Mouse (Mus musculus) E14TG2a.4 (cell line): Measurements from ENCODE around the gene Cnnm2.

Experiments used
- H3K27me3 ChIP-seq: 2 replicates; pipeline ENCODE4 v1.6.1; 2014; ENCODE audit warnings: low read length, control low read depth; ENCODE audit not compliant: insufficient read depth
- H3K36me3 ChIP-seq: 2 replicates; pipeline ENCODE4 v1.6.1; 2014; ENCODE audit warnings: low read length, control low read depth; ENCODE audit not compliant: insufficient read depth
- H3K4me1 ChIP-seq: replicated peaks from 2 replicates; pipeline ENCODE4 v1.6.1; 2014; ENCODE audit warnings: low read depth, low read length, control low read depth
- H3K4me3 ChIP-seq: replicated peaks from 2 replicates; pipeline ENCODE4 v1.5.1; 2014; ENCODE audit warnings: mild to moderate bottlenecking, low read length
- H3K9me3 ChIP-seq: 2 replicates; pipeline ENCODE4 v1.6.1; 2014; ENCODE audit warnings: low read length, control low read depth
- CTCF ChIP-seq: conservative IDR thresholded peaks from 2 replicates; pipeline ENCODE4 v1.5.1; 2014; ENCODE audit warnings: low read length
- NANOG ChIP-seq: IDR thresholded peaks from 2 replicates; pipeline ENCODE4 v1.6.1; 2014; ENCODE audit warnings: borderline replicate concordance, low read length, mixed read lengths
- POU5F1 ChIP-seq: IDR thresholded peaks from 2 replicates; pipeline ENCODE4 v1.6.1; 2014; ENCODE audit warnings: low read length, borderline replicate concordance

Gene Cnnm2

DNA sequence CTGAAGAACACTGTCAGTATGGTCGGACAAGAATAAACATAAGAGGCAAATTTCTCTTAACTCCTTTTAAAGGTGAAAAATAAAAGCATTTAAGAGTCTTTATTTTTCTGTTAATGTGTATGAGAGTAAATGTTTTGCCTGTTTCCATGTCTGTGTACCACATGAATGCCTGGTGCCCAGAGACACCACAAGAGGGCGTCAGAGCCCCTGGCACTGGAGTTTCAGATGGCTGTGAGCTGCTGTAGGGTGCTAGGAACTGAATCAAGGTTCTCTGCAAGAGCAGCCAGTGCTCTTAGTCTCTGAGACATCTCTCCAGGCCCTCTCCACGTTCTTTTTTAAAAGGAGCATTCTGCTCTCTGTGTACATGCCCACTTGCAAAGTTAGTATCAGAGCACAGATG lies 135.7 kb downstream of the Cnnm2 start:
- no peaks in the 10 kb centered on the region for H3K4me1 ChIP-seq
- H3K36me3 ChIP-seq, result peaks cover 53% of the 10 kb centered on the region
- H3K27me3 ChIP-seq, result no peaks in the 10 kb centered on the region
- TF ChIP-seq POU5F1 (no peak), NANOG (no peak), CTCF (peak; percentile 62)
- peaks cover 5% of the 10 kb centered on the region for H3K9me3 ChIP-seq
- no peak overlapping the region for H3K4me3 ChIP-seq

DNA sequence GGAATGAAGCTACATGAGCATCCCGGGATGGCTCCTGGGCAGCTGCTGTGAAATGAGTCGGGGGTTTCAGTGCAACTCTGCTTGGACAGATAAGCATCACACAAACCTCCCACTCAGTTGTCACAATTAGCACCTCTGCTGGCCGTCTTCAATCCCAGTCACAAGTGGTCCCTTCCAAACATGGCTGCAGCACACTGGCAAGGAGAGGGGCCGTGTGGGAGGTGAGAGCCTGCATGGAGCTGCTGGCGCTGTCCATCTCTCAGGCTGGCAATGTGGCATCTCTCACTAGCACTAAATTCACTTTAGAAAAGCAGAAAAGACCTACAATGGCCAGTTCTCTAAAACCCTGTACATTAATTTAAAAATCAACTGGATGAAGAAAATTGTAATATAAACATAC lies 136.8 kb downstream of the Cnnm2 start:
- H3K4me1 ChIP-seq, result no peaks in the 10 kb centered on the region
- no peaks in the 10 kb centered on the region for H3K27me3 ChIP-seq
- TF ChIP-seq POU5F1, result no peak
- no peak overlapping the region for H3K4me3 ChIP-seq
- H3K36me3 ChIP-seq, result peaks cover 44% of the 10 kb centered on the region
- H3K9me3 ChIP-seq, result peaks cover 5% of the 10 kb centered on the region

DNA sequence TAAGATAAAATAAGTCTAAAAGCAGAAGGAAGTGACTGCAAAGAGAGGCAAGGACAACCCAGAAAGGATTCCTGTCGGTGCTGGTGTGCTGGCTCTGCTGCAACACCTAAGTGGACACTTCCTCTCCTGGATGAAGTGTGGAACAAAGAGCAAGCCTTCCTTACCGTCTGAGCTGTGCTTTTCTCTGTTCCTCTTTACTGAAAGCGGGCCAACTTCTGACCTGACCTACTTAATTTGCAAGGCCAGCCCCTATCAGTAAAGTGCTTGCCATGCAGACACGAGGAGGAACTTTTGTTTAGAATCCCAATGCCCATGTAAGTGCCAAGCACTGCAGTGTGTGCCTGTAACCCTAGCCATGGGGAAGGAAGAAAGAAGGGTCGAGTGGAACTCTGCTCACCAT lies 137.9 kb downstream of the Cnnm2 start:
- H3K9me3 ChIP-seq, result peaks cover 5% of the 10 kb centered on the region
- H3K4me1 ChIP-seq, result no peaks in the 10 kb centered on the region
- TF ChIP-seq CTCF (no peak), POU5F1 (no peak), NANOG (no peak)
- peaks cover 42% of the 10 kb centered on the region for H3K36me3 ChIP-seq
- no peaks in the 10 kb centered on the region for H3K27me3 ChIP-seq
- H3K4me3 ChIP-seq, result no peak overlapping the region

DNA sequence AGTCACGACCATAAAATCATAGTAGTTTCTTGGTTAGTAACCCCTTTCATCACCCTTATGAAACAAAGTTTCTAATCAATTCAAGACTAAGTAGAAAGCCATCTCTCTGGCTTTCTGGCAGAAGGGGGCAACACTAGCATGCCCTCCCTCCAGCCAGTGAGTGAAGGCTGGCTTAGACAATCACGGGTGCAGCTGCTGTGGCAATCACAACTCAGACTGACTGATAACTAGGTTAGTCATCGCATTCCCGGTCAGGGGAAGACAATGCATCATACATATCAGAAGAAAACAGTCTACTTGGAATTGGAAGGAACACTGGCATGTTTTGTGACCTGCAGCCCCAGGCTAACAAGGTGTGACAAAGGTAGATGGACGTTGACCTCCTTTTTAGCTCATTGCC lies 138.5 kb downstream of the Cnnm2 start:
- H3K9me3 ChIP-seq, result peaks cover 5% of the 10 kb centered on the region
- H3K36me3 ChIP-seq, result peaks cover 41% of the 10 kb centered on the region
- no peak overlapping the region for H3K4me3 ChIP-seq
- TF ChIP-seq CTCF (no peak), POU5F1 (no peak), NANOG (no peak)
- no peaks in the 10 kb centered on the region for H3K27me3 ChIP-seq
- H3K4me1 ChIP-seq, result no peaks in the 10 kb centered on the region

DNA sequence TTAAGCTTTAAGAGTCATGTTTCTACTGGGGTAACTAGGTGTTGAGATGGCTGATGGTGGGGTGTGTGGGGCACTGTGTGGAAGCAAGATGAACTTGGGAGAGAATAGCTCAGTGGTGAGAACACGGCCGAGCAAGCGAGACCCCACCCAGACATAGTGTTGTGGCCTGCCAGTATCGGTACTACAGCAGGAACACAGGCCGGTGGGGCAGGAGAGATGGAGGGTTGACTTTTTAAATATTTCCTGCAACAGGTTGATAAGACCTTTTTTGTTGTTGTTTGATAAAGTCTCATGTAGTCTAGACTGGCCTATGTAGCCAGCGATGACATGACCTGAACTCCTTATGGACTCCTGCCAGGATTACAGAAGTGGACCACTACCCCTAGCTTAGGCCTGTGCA lies 139.4 kb downstream of the Cnnm2 start:
- Histone ChIP-seq H3K9me3 (peaks cover 5% of the 10 kb centered on the region), H3K4me3 (no peak overlapping the region), H3K27me3 (no peaks in the 10 kb centered on the region), H3K36me3 (peaks cover 37% of the 10 kb centered on the region), H3K4me1 (no peaks in the 10 kb centered on the region)
- no peak for TF ChIP-seq CTCF
- TF ChIP-seq POU5F1, result no peak
- TF ChIP-seq NANOG, result no peak

DNA sequence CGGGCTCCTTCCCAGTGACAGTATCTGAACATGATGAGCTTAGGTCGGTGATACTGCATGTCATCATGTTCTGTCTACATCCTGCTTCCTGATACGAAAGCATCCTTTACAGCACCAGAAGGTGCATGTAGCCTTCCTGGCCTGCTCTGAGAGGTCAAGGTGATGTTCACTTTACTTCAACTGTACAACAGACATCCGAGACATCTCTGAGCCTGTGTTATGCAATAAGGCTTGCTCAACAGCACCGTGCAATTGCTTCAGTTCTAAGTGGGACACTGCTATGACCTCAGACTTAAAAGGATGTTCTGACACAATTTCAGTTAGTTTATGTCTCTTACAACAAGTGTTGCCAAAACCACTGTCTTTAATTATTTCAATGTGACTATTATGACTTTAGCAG lies 139.9 kb downstream of the Cnnm2 start:
- no peak overlapping the region for H3K4me3 ChIP-seq
- TF ChIP-seq CTCF (no peak), POU5F1 (no peak), NANOG (no peak)
- peaks cover 33% of the 10 kb centered on the region for H3K36me3 ChIP-seq
- no peaks in the 10 kb centered on the region for H3K4me1 ChIP-seq
- no peaks in the 10 kb centered on the region for H3K27me3 ChIP-seq
- H3K9me3 ChIP-seq, result peaks cover 5% of the 10 kb centered on the region

DNA sequence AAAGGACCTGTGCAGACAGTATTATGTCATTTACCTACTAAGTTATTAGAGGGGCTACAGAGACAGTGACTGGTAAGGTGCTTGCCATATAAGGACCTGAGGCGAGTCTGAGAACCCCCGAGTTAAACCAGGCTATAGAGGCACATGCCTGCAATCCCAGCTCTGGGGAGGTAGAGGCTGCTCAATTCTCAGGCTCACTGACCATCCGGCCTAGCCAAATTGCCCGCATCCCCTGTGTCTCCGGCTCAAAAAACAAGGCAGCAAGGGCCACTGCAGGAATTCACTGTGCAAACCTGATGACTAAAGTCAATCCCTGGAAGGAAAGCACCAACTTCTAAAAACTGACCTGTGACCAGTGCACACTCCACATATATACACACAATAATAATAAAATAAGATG lies 142.0 kb downstream of the Cnnm2 start:
- TF ChIP-seq CTCF, result no peak
- no peak for TF ChIP-seq POU5F1
- no peak for TF ChIP-seq NANOG
- Histone ChIP-seq H3K4me1 (no peaks in the 10 kb centered on the region), H3K4me3 (no peak overlapping the region), H3K36me3 (peaks cover 18% of the 10 kb centered on the region), H3K9me3 (no peaks in the 10 kb centered on the region), H3K27me3 (no peaks in the 10 kb centered on the region)

DNA sequence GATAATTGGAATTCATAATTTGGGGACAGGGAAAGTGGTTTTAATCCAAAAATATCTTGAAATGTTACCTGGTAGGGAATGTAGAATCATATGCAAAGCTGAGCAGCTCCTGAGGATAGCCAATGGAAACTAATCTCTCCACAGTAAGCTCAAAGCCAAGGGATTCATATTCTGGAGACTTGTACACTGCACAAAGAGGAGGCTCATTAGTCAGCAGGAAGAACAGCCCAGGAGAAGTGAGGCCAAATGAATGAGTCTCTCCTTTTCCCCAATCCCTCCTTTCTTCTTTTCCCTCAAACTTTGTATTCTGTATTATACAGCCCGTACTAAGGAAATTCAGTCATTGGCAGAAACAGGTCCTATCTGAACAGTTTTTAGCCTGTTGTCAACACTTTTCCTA lies 143.5 kb downstream of the Cnnm2 start:
- no peak for TF ChIP-seq CTCF
- no peak for TF ChIP-seq POU5F1
- TF ChIP-seq NANOG, result no peak
- H3K27me3 ChIP-seq, result no peaks in the 10 kb centered on the region
- H3K36me3 ChIP-seq, result 0 out of 2 replicates have a peak, but pooled peaks cover 7% of the 10 kb centered on the region
- no peak overlapping the region for H3K4me3 ChIP-seq
- peaks cover 7% of the 10 kb centered on the region for H3K4me1 ChIP-seq
- H3K9me3 ChIP-seq, result no peaks in the 10 kb centered on the region

DNA sequence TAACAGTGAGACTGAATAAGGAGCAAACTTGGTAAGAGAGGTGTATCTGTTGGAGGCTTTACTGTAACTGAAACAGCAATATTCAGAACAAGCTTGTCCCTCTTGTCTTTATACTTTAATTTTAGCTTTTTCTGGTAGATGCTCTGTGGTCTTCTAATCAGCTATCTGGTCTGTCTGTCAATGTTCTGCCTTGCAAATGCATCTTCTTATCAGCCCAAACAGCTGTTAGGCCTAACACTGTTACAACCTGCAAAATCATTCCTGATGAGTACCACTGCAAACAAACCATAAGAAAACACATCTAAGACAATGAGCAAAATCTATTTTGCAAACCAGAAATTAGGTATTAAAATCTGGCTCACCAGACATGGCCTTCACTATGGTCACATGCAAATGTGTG lies 144.0 kb downstream of the Cnnm2 start:
- H3K36me3 ChIP-seq, result 0 out of 2 replicates have a peak, but pooled peaks cover 7% of the 10 kb centered on the region
- H3K4me3 ChIP-seq, result no peak overlapping the region
- H3K4me1 ChIP-seq, result peaks cover 7% of the 10 kb centered on the region
- H3K9me3 ChIP-seq, result no peaks in the 10 kb centered on the region
- no peaks in the 10 kb centered on the region for H3K27me3 ChIP-seq
- no peak for TF ChIP-seq POU5F1
- no peak for TF ChIP-seq NANOG
- TF ChIP-seq CTCF, result no peak
